In the genomic region with DNA sequence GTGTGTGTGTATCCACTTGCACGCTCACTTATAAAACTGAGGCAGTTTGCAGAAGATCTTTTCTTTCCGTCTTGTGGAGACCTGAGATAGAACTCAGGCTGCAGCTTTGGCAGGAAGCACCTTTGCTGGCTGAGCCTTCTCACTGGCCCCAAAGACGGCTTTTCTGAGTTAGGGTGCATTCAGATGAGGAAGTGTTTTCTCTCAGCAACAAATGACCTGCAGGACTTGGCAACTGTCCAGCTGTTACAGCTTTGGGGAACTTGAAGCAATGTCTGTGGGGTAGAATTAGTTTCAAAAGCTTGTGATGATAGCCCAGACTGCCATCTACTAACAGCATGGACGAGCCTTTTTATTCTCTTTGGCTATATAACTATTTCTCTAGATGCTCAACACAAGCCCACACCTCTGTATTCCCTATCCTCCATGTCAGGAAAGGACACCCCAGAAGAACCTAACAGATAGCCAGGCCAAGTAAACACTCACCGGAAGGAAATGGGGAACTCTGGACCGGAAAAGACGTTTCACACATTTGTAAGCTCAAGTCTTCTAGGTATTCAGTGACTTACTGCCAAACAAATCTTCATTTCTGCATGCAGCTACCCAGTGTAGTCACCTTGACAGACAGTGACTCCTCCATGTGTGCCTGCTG, we compare ENCODE assay signal across 9 mouse cellular contexts.
DNase-seq lines count a peak whose midpoint lies in the region; ATAC-seq and TF ChIP-seq lines count a peak whose summit lies in the region.
"Had no signal": no experiment of that assay in that cellular context is flagged by ENCODE, and none has a peak within 500 bp of the region (broad histone marks: within the 10 kb centered on the region; RNA-seq: fewer than 3 reads in every experiment).

No protein-coding gene starts in this region.

- TF ChIP-seq CTCF in gastrocnemius, adult 2 months (IDR thresholded peaks at IDR 0.05): no peak

- DNase-seq in gastrocnemius, adult 2 months: peak; percentile 53
- DNase-seq in gastrocnemius, adult 8-10 months (ENCODE audit: low spot score in 2 of 2): no peak
- DNase-seq in c-Kit-positive CD71-positive TER-119-positive erythroid progenitor cells, embryonic 14.5 days (ENCODE audit: low spot score): peak; percentile 13
- peak; percentile 62 for DNase-seq in kidney, postnatal 10 days
- peak; percentile 65 to 78 for DNase-seq in lung, postnatal 4 days
- DNase-seq in thymus, postnatal 25 days: peak; percentile 36
- no peak for DNase-seq in embryo, embryonic 10 days (ENCODE audit: low spot score)

- H3K4me3 ChIP-seq in gastrocnemius, adult 2 months: no peak overlapping the region
- H3K4me3 ChIP-seq: hindbrain, embryonic 15.5 days had no signal

- H3K27ac ChIP-seq in gastrocnemius, adult 2 months: no peak overlapping the region; the same call in 1 of the 2 replicates
- H3K27ac ChIP-seq: hindbrain, embryonic 15.5 days had no signal

- peak; percentile 33 for ATAC-seq in CD4-positive, CD25-positive, alpha-beta regulatory T cell, adult 4 months

- intact Hi-C loops in gastrocnemius, adult 2 months (cut with DNase I): no loop called here

Comparison
In these comparisons a context has a peak if more than half of its experiments do, and no peak if none do; other contexts are left out.
1. DNase-seq: peak in gastrocnemius, adult 2 months (single experiment), c-Kit-positive CD71-positive TER-119-positive erythroid progenitor cells, embryonic 14.5 days (single experiment), kidney, postnatal 10 days (single experiment), lung, postnatal 4 days (2 of 2) and thymus, postnatal 25 days (single experiment); none in gastrocnemius, adult 8-10 months (0 of 2) and embryo, embryonic 10 days (single experiment).